Mouse (Mus musculus) liver, embryonic 14.5 days (tissue): ENCODE data around the gene Pde11a.
"Not testable (repeated sequence)": the region's sequence is repeated elsewhere in the genome, so short reads cannot be mapped to it uniquely, and the experiment has no call there.

ENCODE experiments used
- CTCF ChIP-seq: IDR thresholded peaks from 2 replicates; pipeline ENCODE4 v1.5.1; 2016; ENCODE audit warnings: antibody characterized with exemption, low read depth, control low read depth
- EP300 ChIP-seq: IDR thresholded peaks from 2 replicates; pipeline ENCODE4 v1.6.1; 2016; ENCODE audit warnings: antibody characterized with exemption, low read depth

DNA sequence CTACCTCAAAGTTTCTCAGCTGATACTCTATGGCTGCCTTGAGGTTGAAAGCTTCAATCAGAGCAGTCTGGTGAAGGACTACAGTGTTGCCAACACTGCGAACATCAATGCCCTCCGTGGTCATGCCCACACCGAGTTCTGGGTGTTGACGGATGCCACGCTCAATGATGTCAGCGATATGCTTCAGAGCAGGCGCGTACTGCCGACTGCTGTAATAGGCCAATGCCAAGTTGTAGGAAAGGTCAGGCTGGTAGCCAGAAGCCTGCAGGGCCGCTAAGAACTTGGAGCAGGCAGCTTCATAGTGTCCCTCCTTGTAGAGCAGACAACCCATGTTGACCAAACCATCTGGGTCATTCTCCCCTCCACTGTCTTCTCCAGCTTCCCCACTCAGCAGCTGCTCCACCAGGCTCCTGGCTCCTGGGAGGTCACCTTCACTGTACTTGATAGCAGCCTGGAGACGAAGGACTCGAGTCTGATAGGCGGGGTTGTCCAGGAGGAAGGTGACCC is 357.6 kb downstream of the Pde11a start:
- TF ChIP-seq CTCF, EP300: not testable (repeated sequence)
